Mouse (Mus musculus) layer of hippocampus, adult 2 months (tissue): Measurements from ENCODE around the gene Parva. TPM values are rescaled to one million over a fixed set of nuclear protein-coding genes. Genes with fewer than 3 reads are reported as not detected.

Source experiments
- DNase-seq, 2 experiments: peaks; one replicate each; pipeline ENCODE4 v3.0.0; 2022; ENCODE audit warnings: low spot score in 2 of 2
- H3K27ac ChIP-seq: fragments of 200-600 bp; 2 replicates; pipeline ENCODE4 v1.8.1; 2022
- H3K4me3 ChIP-seq: fragments of 200-600 bp; 2 replicates; pipeline ENCODE4 v1.8.1; 2022; ENCODE audit warnings: mild to moderate bottlenecking
- CTCF ChIP-seq: fragments of 200-600 bp; conservative IDR thresholded peaks from 2 replicates; pipeline ENCODE4 v1.8.1; 2022; ENCODE audit warnings: antibody characterized with exemption, mild to moderate bottlenecking, moderate library complexity
- total RNA-seq, 2 experiments: library from RNA; stranded (reverse); gene quantifications; 2 replicates each; pipeline ENCODE4 v1.2.3; 2021

Gene Parva
- total RNA-seq, 2 experiments from 2014 or later, result 47.6 to 49.1 TPM

GRCm38 (mm10) chr7:112444152-112444984, 17.1 kb downstream of the Parva start:
- Histone ChIP-seq H3K27ac (no peak overlapping the region), H3K4me3 (no peak overlapping the region)
- no peak for TF ChIP-seq CTCF
- no peak for DNase-seq

GRCm38 (mm10) chr7:112444985-112445367, 17.7 kb downstream of the Parva start:
- no peak for TF ChIP-seq CTCF
- DNase-seq, result no peak
- H3K4me3 ChIP-seq, result no peak overlapping the region
- no peak overlapping the region for H3K27ac ChIP-seq

GRCm38 (mm10) chr7:112446498-112446897, 19.2 kb downstream of the Parva start:
- Histone ChIP-seq H3K27ac (no peak overlapping the region), H3K4me3 (no peak overlapping the region)
- TF ChIP-seq CTCF, result no peak
- DNase-seq, result no peak

GRCm38 (mm10) chr7:112449954-112450700, 22.8 kb downstream of the Parva start:
- H3K27ac ChIP-seq, result no peak overlapping the region
- no peak for DNase-seq
- TF ChIP-seq CTCF, result no peak
- no peak overlapping the region for H3K4me3 ChIP-seq

- no peak for DNase-seq
- H3K4me3 ChIP-seq, result no peak overlapping the region
- no peak overlapping the region for H3K27ac ChIP-seq
- TF ChIP-seq CTCF, result no peak
These were observed 25.2 kb downstream of the Parva start for GRCm38 (mm10) chr7:112452471-112452870.

- no peak for DNase-seq
- no peak for TF ChIP-seq CTCF
These were observed 26.5 kb downstream of the Parva start for GRCm38 (mm10) chr7:112453805-112454214.

DNA sequence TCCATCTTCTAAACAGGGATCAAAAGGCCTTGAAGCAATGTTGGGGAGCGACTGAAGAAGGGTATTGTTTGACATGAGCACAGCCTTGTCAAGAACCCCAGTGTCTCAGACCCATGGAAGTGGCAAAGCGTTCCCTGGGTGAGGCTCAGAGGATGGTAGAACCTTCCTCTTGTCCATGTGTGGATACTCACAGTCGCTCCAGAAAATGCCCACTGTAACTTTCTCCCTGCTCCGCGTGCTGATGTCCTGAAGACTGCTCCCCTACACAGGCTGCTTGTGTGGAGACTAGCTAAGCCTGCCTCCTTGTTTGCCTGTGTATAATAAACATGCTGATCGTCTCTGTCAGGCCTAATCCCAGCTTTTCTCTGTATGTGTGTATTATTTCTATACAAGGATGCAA, 27.1 kb downstream of the Parva start:
- no peak overlapping the region for H3K4me3 ChIP-seq
- no peak for TF ChIP-seq CTCF
- H3K27ac ChIP-seq, result no peak overlapping the region
- no peak for DNase-seq

More at GRCm38 (mm10) chr7:112453805-112454214, 26.5 kb downstream of the Parva start:
- Histone ChIP-seq H3K4me3 (no peak overlapping the region), H3K27ac (no peak overlapping the region)

DNA sequence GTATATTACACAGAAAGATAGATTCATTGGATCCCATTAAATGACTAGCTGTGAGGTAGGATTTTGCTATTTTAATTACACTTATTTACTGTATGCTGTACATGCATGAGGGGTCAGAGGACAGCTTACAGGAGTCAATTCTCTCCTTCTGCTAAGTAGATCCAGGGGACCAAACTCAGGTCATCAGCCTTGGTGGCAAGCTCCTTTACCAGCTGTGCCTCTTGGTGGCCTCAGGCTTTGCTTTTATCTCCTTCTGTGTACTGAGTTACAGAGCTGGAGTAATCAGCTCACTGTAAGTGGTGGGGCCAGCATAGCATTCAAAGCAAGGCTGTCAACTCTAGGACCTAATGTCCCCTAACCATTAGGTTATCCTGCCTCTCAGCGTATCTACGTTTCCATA, 27.6 kb downstream of the Parva start:
- no peak for DNase-seq
- TF ChIP-seq CTCF, result no peak
- Histone ChIP-seq H3K4me3 (no peak overlapping the region), H3K27ac (no peak overlapping the region)

DNA sequence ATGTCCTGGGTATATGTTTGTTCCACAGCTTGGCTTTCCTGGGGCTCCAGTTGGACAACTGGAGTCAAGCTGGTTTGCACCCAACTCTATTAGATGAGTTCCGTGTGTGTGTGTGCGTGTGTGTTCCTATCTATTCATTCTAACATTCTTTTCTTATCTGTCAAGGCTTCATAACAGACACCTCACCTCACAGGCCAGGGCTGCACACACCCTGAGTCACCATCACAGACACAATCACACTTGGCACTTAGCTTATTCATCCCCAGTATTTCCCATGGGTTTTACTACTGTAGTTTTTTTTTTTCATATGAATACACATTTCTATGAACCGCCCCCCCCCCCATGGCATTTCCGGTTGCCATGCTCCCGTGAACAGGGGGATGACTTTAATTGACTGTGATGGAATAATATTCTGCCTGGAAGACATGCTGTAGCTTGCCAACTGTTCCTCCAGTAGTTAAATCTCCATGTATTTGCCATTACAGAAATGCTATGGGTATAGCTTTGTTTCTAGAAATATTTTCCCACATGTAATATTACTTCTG, 28.3 kb downstream of the Parva start:
- H3K4me3 ChIP-seq, result no peak overlapping the region
- no peak overlapping the region for H3K27ac ChIP-seq
- no peak for DNase-seq
- no peak for TF ChIP-seq CTCF

- Histone ChIP-seq H3K27ac (no peak overlapping the region), H3K4me3 (no peak overlapping the region)
- no peak for TF ChIP-seq CTCF
- DNase-seq, result no peak
These were observed 30.1 kb downstream of the Parva start for GRCm38 (mm10) chr7:112457373-112457772.

DNA sequence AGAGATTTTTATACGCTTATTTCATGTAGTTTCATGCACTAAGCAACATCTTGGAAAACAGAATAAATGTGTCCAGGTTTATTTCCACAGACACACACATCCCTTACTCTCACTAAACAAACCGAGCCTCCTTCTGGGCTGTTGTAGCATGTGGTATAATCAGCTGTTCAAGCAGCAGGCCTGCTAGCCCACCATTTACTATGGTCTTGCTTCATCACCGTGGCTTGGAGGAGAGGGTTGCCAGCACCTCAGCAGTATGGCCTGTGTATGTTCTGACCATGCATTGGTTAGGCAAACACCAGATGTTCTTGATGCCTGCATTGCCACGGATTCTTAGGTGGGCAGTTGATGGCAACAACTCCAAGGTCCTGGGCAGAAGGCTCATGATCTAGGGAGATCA, 30.6 kb downstream of the Parva start:
- Histone ChIP-seq H3K4me3 (no peak overlapping the region), H3K27ac (no peak overlapping the region)
- no peak for TF ChIP-seq CTCF
- peak in 1 of 2 experiments; percentile 23 for DNase-seq

- Histone ChIP-seq H3K27ac (no peak overlapping the region), H3K4me3 (no peak overlapping the region)
- TF ChIP-seq CTCF, result no peak
- DNase-seq, result no peak
These were observed 31.1 kb downstream of the Parva start for GRCm38 (mm10) chr7:112458440-112458839.

GRCm38 (mm10) chr7:112463074-112463473, 35.8 kb downstream of the Parva start:
- no peak for DNase-seq
- TF ChIP-seq CTCF, result no peak
- H3K4me3 ChIP-seq, result no peak overlapping the region
- H3K27ac ChIP-seq, result no peak overlapping the region
